Mouse (Mus musculus) CD8-positive naive resting alpha-beta T cell, adult 2 months (primary cell): ENCODE data around the gene Gpr165.

Source experiments
- DNase-seq, 2 experiments: peaks; one replicate each; pipeline ENCODE4 v3.0.0; 2022; ENCODE audit warnings: low read depth in 2 of 2, low spot score in 2 of 2

Gpr165 gene

DNA sequence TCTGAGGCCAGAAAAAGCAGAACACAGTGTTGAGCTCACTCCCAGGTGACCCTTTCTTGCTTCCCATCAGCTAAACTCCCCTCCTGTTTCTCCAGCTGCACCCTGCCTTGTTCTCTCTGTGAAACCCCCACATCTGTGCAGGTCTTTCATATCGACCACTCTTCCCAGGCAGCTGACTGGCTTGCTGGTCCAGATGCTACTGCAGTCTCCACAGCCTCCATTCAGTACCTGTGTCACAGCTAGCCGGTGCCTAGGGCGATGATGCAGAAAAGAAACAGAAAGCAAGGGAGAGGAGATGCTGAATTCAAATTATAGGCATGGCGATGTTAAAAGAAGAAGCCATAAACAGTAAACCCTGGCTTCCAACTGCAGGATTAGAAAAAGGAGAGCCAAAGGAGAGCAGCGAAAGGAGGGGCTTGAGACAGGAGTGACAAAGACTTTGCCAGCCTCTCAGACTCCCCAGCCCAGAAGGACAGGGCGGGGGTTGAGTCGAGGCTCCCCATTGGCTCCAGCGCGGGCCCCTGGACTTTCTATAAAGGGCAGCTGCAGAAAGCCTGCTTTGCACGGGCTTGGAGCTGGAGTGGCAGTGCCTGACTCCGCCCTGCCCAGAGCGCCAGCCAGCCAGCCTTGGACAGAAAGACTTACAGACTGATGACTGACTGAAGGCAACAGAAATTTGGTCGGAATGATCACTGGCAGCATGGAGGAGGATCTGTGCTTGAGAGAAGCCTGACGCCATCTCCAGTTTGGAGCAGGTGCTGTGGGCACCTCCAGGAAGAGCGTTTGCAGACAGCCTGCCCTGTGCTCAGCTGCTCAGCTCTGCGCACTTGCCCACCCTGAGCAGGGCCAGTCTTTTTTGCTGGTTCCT, at the start of gene Gpr165:
TSS of gene Gpr165 (plus strand) at position 535 of the 868 bp plus-strand sequence.
- DNase-seq, result no peak

DNA sequence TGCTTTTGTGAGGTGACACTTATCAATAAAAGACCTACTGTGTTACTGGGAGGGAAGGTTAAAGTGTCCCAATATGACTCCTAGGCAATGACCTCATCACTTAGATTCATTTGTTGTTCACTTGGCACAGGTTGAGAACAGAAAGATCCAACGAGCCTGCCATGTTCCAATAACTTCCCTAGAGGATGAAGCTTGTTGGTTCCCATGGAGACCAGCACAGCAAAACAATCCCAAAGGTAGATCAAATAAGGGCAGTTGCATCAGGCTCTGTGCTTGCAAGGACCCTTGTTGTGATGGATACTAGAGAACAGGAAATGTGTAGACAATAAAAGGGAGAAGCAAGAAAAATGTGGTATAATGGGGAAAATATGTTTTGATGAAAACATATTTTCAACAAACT, 38.4 kb upstream of the Gpr165 start:
- no peak for DNase-seq
